Mouse (Mus musculus): ENCODE measurements around the gene Nae1.
A peak's percentile ranks its signal among the peaks of the same experiment; 100 is the strongest.
"Not testable (repeated sequence)": the region's sequence is repeated elsewhere in the genome, so short reads cannot be mapped to it uniquely, and the experiment has no call there.

Nae1 gene

GRCm38 (mm10) chr8:104533971-104534778, at the start of gene Nae1, which contains the start of gene Car7:
Gene Nae1, minus strand, starts transcription at chr8:104534637.
Gene Car7, plus strand, starts transcription at chr8:104534689.
- H3K36me3 ChIP-seq (ENCODE audit: insufficient read depth, low read length) = peaks cover 16% of the 10 kb centered on the region
- no peaks in the 10 kb centered on the region for H3K9me3 ChIP-seq (ENCODE audit: low read length)
- peaks cover 19% of the 10 kb centered on the region for H3K27me3 ChIP-seq (ENCODE audit: insufficient read depth, low read length)
- H3K4me3 ChIP-seq (replicated peaks; ENCODE audit: low read length) = peak within 1 kb of the TSS; percentile 97
- H3K4me1 ChIP-seq (replicated peaks; ENCODE audit: low read depth, low read length) = peaks cover 20% of the 10 kb centered on the region
- TF ChIP-seq CTCF (conservative IDR thresholded peaks at IDR 0.05; ENCODE audit: low read length) (peak; percentile 11; the same call in 1 of the 2 replicates), NANOG (IDR thresholded peaks at IDR 0.05; ENCODE audit: borderline replicate concordance, low read length) (no peak), POU5F1 (IDR thresholded peaks at IDR 0.05; ENCODE audit: borderline replicate concordance, low read length) (no peak)

- H3K27me3 ChIP-seq (ENCODE audit: insufficient read depth, low read length); H3K36me3 ChIP-seq (ENCODE audit: insufficient read depth, low read length); H3K9me3 ChIP-seq (ENCODE audit: low read length); H3K4me1 ChIP-seq (replicated peaks; ENCODE audit: low read depth, low read length); H3K4me3 ChIP-seq (replicated peaks; ENCODE audit: low read length): not testable (repeated sequence)
These were observed 43.2 kb upstream of the Nae1 start for GRCm38 (mm10) chr8:104577606-104578005.

DNA sequence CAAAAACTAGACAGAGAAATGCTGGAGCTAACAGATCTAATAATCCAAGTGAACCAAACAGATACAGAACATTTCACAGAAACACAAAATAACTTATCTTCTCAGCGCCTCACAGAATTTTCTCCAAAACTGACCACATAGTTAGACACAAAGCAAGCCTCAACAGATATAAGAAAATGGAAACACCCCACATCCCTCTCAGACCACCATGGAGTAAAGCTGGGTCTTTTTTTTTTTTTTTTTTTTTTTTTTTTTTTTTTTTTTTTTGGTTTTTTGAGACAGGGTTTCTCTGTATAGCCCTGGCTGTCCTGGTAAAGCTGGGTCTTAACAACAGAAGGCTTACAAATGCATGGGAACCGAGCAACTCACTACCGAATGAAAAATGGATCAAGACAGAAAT, 42.4 kb upstream of the Nae1 start:
- Histone ChIP-seq H3K36me3 (ENCODE audit: insufficient read depth, low read length) (no peaks in the 10 kb centered on the region), H3K9me3 (ENCODE audit: low read length) (no peaks in the 10 kb centered on the region), H3K4me1 (replicated peaks; ENCODE audit: low read depth, low read length) (no peaks in the 10 kb centered on the region; the same call in 1 of the 2 replicates), H3K4me3 (replicated peaks; ENCODE audit: low read length) (no peak overlapping the region), H3K27me3 (ENCODE audit: insufficient read depth, low read length) (peaks cover 6% of the 10 kb centered on the region; the same call in 1 of the 2 replicates)
- TF ChIP-seq NANOG (IDR thresholded peaks at IDR 0.05; ENCODE audit: borderline replicate concordance, low read length) (no peak), POU5F1 (IDR thresholded peaks at IDR 0.05; ENCODE audit: borderline replicate concordance, low read length) (no peak), CTCF (conservative IDR thresholded peaks at IDR 0.05; ENCODE audit: low read length) (no peak)

DNA sequence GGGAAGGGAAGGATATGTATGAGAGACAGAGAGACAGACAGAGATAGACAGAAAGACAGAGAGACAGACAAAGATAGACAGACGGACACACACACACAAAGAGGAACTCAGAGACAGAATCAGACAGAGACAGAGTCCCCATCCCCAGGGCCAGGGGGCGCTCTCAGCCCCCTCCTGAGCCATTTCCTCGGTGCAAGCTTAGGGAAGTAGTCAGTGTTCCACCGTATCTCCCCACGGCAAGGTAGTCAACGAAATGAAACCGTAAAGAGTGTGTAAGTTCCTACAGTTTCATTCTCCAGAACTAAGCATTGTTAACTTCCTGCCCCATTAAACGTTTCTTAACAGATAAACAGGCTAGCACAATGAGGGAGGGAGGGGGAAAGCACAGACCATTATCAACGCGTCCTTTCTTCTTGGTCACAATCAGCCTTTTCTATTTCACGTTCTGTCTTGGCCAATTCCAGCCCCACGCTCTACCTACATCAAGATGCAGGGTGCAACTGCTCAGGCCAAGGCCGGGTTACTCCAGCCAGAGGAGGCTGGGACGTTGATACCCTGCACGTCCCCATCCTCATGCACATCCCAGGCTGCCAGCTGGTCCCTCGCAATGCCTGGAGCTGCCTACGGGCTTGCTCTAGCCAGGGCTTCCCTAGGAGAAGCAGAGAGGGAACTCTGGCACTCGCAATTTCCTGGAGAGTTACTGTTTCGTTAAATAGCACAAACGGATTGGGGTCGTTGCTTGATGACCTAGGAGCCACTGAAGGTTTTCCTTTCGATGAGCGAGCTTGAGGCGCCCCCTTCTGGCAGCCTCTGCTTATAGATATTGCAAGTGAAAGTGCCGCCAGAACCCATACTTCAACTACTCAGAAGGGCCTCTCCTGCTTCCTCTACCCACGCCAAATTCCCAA, 36.3 kb upstream of the Nae1 start:
- Histone ChIP-seq H3K9me3 (ENCODE audit: low read length) (peaks cover 4% of the 10 kb centered on the region; the same call in 1 of the 2 replicates), H3K36me3 (ENCODE audit: insufficient read depth, low read length) (no peaks in the 10 kb centered on the region)
- peak; percentile 62 for TF ChIP-seq CTCF (conservative IDR thresholded peaks at IDR 0.05; ENCODE audit: low read length)
- TF ChIP-seq NANOG (IDR thresholded peaks at IDR 0.05; ENCODE audit: borderline replicate concordance, low read length) = no peak

GRCm38 (mm10) chr8:104569559-104569958, 35.1 kb upstream of the Nae1 start:
- TF ChIP-seq CTCF (conservative IDR thresholded peaks at IDR 0.05; ENCODE audit: low read length) = peak; percentile 45
- no peak for TF ChIP-seq POU5F1 (IDR thresholded peaks at IDR 0.05; ENCODE audit: borderline replicate concordance, low read length)

More for the DNA sequence above, 36.3 kb upstream of the Nae1 start:
- Histone ChIP-seq H3K4me1 (replicated peaks; ENCODE audit: low read depth, low read length) (peaks cover 6% of the 10 kb centered on the region), H3K27me3 (ENCODE audit: insufficient read depth, low read length) (peaks cover 16% of the 10 kb centered on the region), H3K4me3 (replicated peaks; ENCODE audit: low read length) (peak overlapping the region; percentile 72)

DNA sequence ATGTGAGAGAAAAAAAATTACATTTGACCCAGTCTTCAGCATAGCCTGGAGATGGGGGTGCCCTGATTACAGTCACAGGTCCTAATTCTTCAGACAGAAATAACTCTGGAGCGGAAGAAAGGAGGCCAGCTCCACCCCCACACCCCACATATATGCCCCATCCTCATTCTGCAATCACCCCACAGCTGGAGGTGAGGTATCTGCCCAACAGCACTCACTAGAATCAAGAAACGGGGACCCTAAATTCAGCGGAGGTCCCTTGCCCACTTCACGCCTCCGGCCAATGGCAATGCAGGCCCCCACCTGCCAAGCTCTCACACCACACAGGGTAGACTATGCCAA, 31.0 kb upstream of the Nae1 start:
- Histone ChIP-seq H3K9me3 (ENCODE audit: low read length) (peaks cover 4% of the 10 kb centered on the region; the same call in 1 of the 2 replicates), H3K4me1 (replicated peaks; ENCODE audit: low read depth, low read length) (peaks cover under 1% of the 10 kb centered on the region), H3K27me3 (ENCODE audit: insufficient read depth, low read length) (peaks cover 9% of the 10 kb centered on the region), H3K4me3 (replicated peaks; ENCODE audit: low read length) (no peak overlapping the region), H3K36me3 (ENCODE audit: insufficient read depth, low read length) (no peaks in the 10 kb centered on the region)
- no peak for TF ChIP-seq CTCF (conservative IDR thresholded peaks at IDR 0.05; ENCODE audit: low read length)

More at GRCm38 (mm10) chr8:104569559-104569958, 35.1 kb upstream of the Nae1 start:
- Histone ChIP-seq H3K4me1 (replicated peaks; ENCODE audit: low read depth, low read length) (peaks cover 6% of the 10 kb centered on the region), H3K36me3 (ENCODE audit: insufficient read depth, low read length) (no peaks in the 10 kb centered on the region), H3K4me3 (replicated peaks; ENCODE audit: low read length) (no peak overlapping the region), H3K27me3 (ENCODE audit: insufficient read depth, low read length) (peaks cover 16% of the 10 kb centered on the region), H3K9me3 (ENCODE audit: low read length) (peaks cover 4% of the 10 kb centered on the region; the same call in 1 of the 2 replicates)

- H3K4me1 ChIP-seq (replicated peaks; ENCODE audit: low read depth, low read length) = no peaks in the 10 kb centered on the region
- TF ChIP-seq NANOG (IDR thresholded peaks at IDR 0.05; ENCODE audit: borderline replicate concordance, low read length) (no peak), CTCF (conservative IDR thresholded peaks at IDR 0.05; ENCODE audit: low read length) (peak; percentile 66)
- no peak overlapping the region for H3K4me3 ChIP-seq (replicated peaks; ENCODE audit: low read length)
- H3K36me3 ChIP-seq (ENCODE audit: insufficient read depth, low read length) = no peaks in the 10 kb centered on the region
- peaks cover 4% of the 10 kb centered on the region; the same call in 1 of the 2 replicates for H3K9me3 ChIP-seq (ENCODE audit: low read length)
- H3K27me3 ChIP-seq (ENCODE audit: insufficient read depth, low read length) = peaks cover 9% of the 10 kb centered on the region
These were observed 30.4 kb upstream of the Nae1 start for GRCm38 (mm10) chr8:104564633-104565456.

- Histone ChIP-seq H3K4me1 (replicated peaks; ENCODE audit: low read depth, low read length) (no peaks in the 10 kb centered on the region), H3K27me3 (ENCODE audit: insufficient read depth, low read length) (peaks cover 6% of the 10 kb centered on the region; the same call in 1 of the 2 replicates), H3K4me3 (replicated peaks; ENCODE audit: low read length) (no peak overlapping the region), H3K36me3 (ENCODE audit: insufficient read depth, low read length) (no peaks in the 10 kb centered on the region), H3K9me3 (ENCODE audit: low read length) (no peaks in the 10 kb centered on the region)
- TF ChIP-seq CTCF (conservative IDR thresholded peaks at IDR 0.05; ENCODE audit: low read length) = no peak
- TF ChIP-seq NANOG (IDR thresholded peaks at IDR 0.05; ENCODE audit: borderline replicate concordance, low read length) = no peak
- no peak for TF ChIP-seq POU5F1 (IDR thresholded peaks at IDR 0.05; ENCODE audit: borderline replicate concordance, low read length)
These were observed 26.3 kb upstream of the Nae1 start for GRCm38 (mm10) chr8:104560731-104561130.

Data from E14TG2a.4 (cell line).